Mouse (Mus musculus) CH12F3 (cell line): Measurements from ENCODE around the gene 9430015G10Rik.
"Not testable (repeated sequence)": the region's sequence is repeated elsewhere in the genome, so short reads cannot be mapped to it uniquely, and the experiment has no call there.

Source experiments
- in situ Hi-C: fragments of 300-500 bp; cut with MboI; formaldehyde crosslinking; loops from 2 replicates; pipeline ENCODE4 v1.14.3; 2020; ENCODE audit warnings: low sequenced_read_pairs

9430015G10Rik gene

GRCm38 (mm10) chr4:156096191-156096590 lies 13.6 kb upstream of the 9430015G10Rik start:
- in situ Hi-C loops: no loop called here

- in situ Hi-C loops: no loop called here
Observed at GRCm38 (mm10) chr4:156097770-156098366, 11.9 kb upstream of the 9430015G10Rik start.

- in situ Hi-C loops: no loop called here
Observed at GRCm38 (mm10) chr4:156099427-156099826, 10.4 kb upstream of the 9430015G10Rik start.

GRCm38 (mm10) chr4:156100501-156100900 lies 9.3 kb upstream of the 9430015G10Rik start:
- in situ Hi-C loops: loop anchor here (10.0 kb wide), 1 partner anchor 66 kb away; no protein-coding TSS in a partner anchor

GRCm38 (mm10) chr4:156101481-156101903 lies 8.3 kb upstream of the 9430015G10Rik start:
- in situ Hi-C loops: loop anchor here (10.0 kb wide), 1 partner anchor 67 kb away; no protein-coding TSS in a partner anchor

GRCm38 (mm10) chr4:156103342-156103741 lies 6.4 kb upstream of the 9430015G10Rik start:
- in situ Hi-C loops: loop anchor here (10.0 kb wide), 1 partner anchor 69 kb away; no protein-coding TSS in a partner anchor

- in situ Hi-C loops: loop anchor here (10.0 kb wide), 1 partner anchor 74 kb away; no protein-coding TSS in a partner anchor
Observed at GRCm38 (mm10) chr4:156108606-156109546, 906 bp upstream of the 9430015G10Rik start.

- in situ Hi-C loops: no loop called here
Observed at GRCm38 (mm10) chr4:156124077-156124476, 14.3 kb downstream of the 9430015G10Rik start.

GRCm38 (mm10) chr4:156125393-156125792 lies 15.6 kb downstream of the 9430015G10Rik start:
- in situ Hi-C loops: no loop called here

- in situ Hi-C loops: no loop called here
Observed at GRCm38 (mm10) chr4:156126841-156127240, 17.1 kb downstream of the 9430015G10Rik start.

- in situ Hi-C loops: no loop called here
Observed at GRCm38 (mm10) chr4:156128746-156129145, 19.0 kb downstream of the 9430015G10Rik start.

- in situ Hi-C loops: no loop called here
Observed at GRCm38 (mm10) chr4:156130436-156130835, 20.7 kb downstream of the 9430015G10Rik start, which contains the start of gene Rnf223. Rnf223 (plus strand) TSS chr4:156130513.

- in situ Hi-C loops: no loop called here
Observed at GRCm38 (mm10) chr4:156130940-156131339, 21.2 kb downstream of the 9430015G10Rik start.

- in situ Hi-C loops: no loop called here
Observed at GRCm38 (mm10) chr4:156133334-156133733, 23.6 kb downstream of the 9430015G10Rik start.

- in situ Hi-C loops: no loop called here
Observed at GRCm38 (mm10) chr4:156133943-156134605, 24.3 kb downstream of the 9430015G10Rik start.

GRCm38 (mm10) chr4:156135112-156135511 lies 25.3 kb downstream of the 9430015G10Rik start:
- in situ Hi-C loops: no loop called here

GRCm38 (mm10) chr4:156135801-156136200 lies 26.0 kb downstream of the 9430015G10Rik start:
- in situ Hi-C loops: no loop called here

GRCm38 (mm10) chr4:156136285-156137100 lies 26.7 kb downstream of the 9430015G10Rik start:
- in situ Hi-C loops: no loop called here

GRCm38 (mm10) chr4:156150887-156151286 lies 41.1 kb downstream of the 9430015G10Rik start:
- in situ Hi-C loops: not testable (repeated sequence)

- in situ Hi-C loops: no loop called here
Observed at GRCm38 (mm10) chr4:156154771-156155170, 45.0 kb downstream of the 9430015G10Rik start.
